Mouse (Mus musculus) stomach, postnatal 0 days (tissue): ENCODE measurements around the gene Catsper1. TPM values are rescaled to one million over a fixed set of nuclear protein-coding genes. Genes with fewer than 3 reads are reported as not detected.

ENCODE experiments used
- ATAC-seq: fragments of 200-750 bp; cut with Nextera tagmentation; 2 replicates; pipeline ENCODE4 v1.8.0; 2017; ENCODE audit not compliant: low FRiP score, low TSS enrichment
- DNase-seq: peaks from one replicate; pipeline ENCODE4 v3.0.0-alpha.2; 2016; ENCODE audit warnings: low spot score
- H3K27ac ChIP-seq: fragments of 300-500 bp; sonication (generic); replicated peaks from 2 replicates; pipeline ENCODE4 v1.5.1; 2014; ENCODE audit warnings: mild to moderate bottlenecking, control low read depth
- H3K27me3 ChIP-seq: fragments of 300-500 bp; sonication (generic); 2 replicates; pipeline ENCODE4 v1.6.1; 2014; ENCODE audit warnings: low read length; ENCODE audit not compliant: control insufficient read depth, insufficient read depth
- H3K36me3 ChIP-seq: fragments of 300-500 bp; sonication (generic); 2 replicates; pipeline ENCODE4 v1.6.1; 2014; ENCODE audit warnings: low read length, mixed read lengths; ENCODE audit not compliant: control insufficient read depth, insufficient read depth
- H3K4me1 ChIP-seq: fragments of 300-500 bp; sonication (generic); replicated peaks from 2 replicates; pipeline ENCODE4 v1.6.1; 2014; ENCODE audit warnings: antibody characterized with exemption; ENCODE audit not compliant: control insufficient read depth, insufficient read depth
- H3K4me2 ChIP-seq: fragments of 300-500 bp; sonication (generic); replicated peaks from 2 replicates; pipeline ENCODE4 v1.6.1; 2014; ENCODE audit warnings: low read depth, mild to moderate bottlenecking, control low read depth, moderate library complexity
- H3K4me3 ChIP-seq: fragments of 300-500 bp; sonication (generic); 2 replicates; pipeline ENCODE4 v1.5.1; 2014; ENCODE audit warnings: low read depth, low read length, control low read depth
- H3K9ac ChIP-seq: fragments of 300-500 bp; sonication (generic); 2 replicates; pipeline ENCODE4 v1.6.1; 2014; ENCODE audit warnings: mild to moderate bottlenecking, low read length, control low read depth, mixed read lengths
- H3K9me3 ChIP-seq: fragments of 300-500 bp; sonication (generic); 2 replicates; pipeline ENCODE4 v1.6.1; 2016; ENCODE audit warnings: low read length; ENCODE audit not compliant: control insufficient read depth
- CTCF ChIP-seq: IDR thresholded peaks from 2 replicates; pipeline ENCODE4 v1.5.1; 2016; ENCODE audit warnings: antibody characterized with exemption, low read depth, mild to moderate bottlenecking, moderate library complexity
- EP300 ChIP-seq: optimal IDR thresholded peaks from 2 replicates; pipeline ENCODE3; 2016; ENCODE audit warnings: antibody characterized with exemption
- WGBS: fragments of 180-500 bp; shearing (Covaris S2); extraction: QIAGEN DNeasy Blood & Tissue Kit; methylation state at CpG from one replicate; pipeline ENCODE4 v1.1.7; 2014; 5-methylcytosine and 5-hydroxymethylcytosine counted together
- polyA plus RNA-seq: library from polyadenylated mRNA; unstranded; fragments of >200 nt; fragmentation: Nextera tagmentation; extraction: Ambion mirVana; gene quantifications from 2 replicates; pipeline ENCODE4 v1.2.1, GENCODE M21; 2015

Gene Catsper1
- polyA plus RNA-seq, 1 experiment from 2014 or later = not detected

DNA sequence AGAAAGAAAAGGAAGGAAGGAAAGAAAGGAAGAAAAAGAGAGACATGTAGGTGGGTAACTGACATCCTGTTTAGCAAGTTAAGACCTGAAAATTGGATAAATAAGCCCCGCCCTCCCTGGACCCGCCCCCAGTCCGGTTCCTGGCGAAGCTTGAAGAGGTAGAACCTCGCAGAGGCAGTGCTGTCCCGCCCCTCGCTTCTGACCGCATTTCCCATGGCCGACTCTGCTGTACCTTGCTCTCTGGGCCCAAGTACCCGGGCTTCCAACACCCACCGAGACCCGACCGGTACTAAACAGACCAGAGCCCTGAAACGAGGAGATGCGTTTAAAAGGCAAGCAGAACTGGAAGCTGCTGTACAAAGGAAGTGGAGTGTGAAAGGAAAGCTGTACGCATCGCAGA, 11.7 kb upstream of the Catsper1 start:
- 50% methylated on average over 17 of the region's 17 CpGs for WGBS
- Histone ChIP-seq H3K36me3 (no peaks in the 10 kb centered on the region), H3K27ac (no peak overlapping the region), H3K9me3 (no peaks in the 10 kb centered on the region), H3K4me1 (no peaks in the 10 kb centered on the region), H3K4me3 (no peak overlapping the region), H3K4me2 (no peak overlapping the region), H3K9ac (no peak overlapping the region), H3K27me3 (no peaks in the 10 kb centered on the region)
- ATAC-seq = no peak
- TF ChIP-seq EP300 (no peak), CTCF (no peak)
- peak; percentile 40 for DNase-seq

DNA sequence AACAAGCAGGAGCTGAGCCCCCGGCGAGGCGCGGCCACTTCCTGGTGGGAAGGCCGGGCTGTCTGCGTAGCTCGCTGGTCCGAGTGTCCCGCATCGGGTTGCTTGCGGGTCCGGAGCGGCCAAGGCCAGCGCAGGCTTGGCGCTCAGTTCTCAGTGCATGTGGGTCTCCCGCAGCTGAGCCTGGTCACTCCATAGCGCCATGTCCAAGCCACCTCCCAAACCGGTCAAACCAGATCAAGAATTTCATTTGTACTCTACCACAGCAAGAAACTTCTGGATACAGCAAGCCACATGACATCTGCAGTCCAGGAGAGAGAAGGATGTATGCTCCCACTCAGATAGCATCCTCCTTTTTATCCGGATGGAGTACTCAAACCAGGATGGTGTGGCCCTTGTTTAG, 7.6 kb upstream of the Catsper1 start:
- no peaks in the 10 kb centered on the region for H3K9me3 ChIP-seq
- no peak overlapping the region for H3K27ac ChIP-seq
- H3K36me3 ChIP-seq = no peaks in the 10 kb centered on the region
- ATAC-seq = peak; percentile 77
- TF ChIP-seq CTCF = no peak
- TF ChIP-seq EP300 = no peak
- DNase-seq = peak; percentile 64
- H3K4me2 ChIP-seq = no peak overlapping the region
- WGBS = 62% methylated on average over 19 of the region's 19 CpGs
- H3K9ac ChIP-seq = no peak overlapping the region
- H3K4me3 ChIP-seq = no peak overlapping the region
- H3K4me1 ChIP-seq = no peaks in the 10 kb centered on the region
- H3K27me3 ChIP-seq = no peaks in the 10 kb centered on the region

DNA sequence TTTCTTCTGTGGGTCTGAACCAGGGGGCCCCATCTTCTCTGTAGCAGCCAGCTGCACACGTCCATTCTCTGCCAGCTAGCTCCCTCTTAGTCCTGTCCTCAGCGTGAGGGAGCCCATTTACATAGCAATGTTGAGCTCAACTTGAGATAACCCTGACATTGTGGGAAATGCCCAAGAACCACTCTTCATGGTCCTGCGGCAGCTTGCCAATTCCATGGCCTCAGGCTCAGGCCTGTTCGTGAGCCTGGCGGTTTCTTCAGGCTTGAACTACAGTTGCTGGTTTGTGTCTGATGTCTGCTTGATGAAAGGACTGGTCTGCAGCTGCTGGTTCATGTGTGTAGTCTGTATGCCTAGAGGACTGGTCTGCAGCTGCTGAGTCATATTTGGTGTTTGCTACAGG, 800 bp upstream of the Catsper1 start:
- Histone ChIP-seq H3K4me1 (no peaks in the 10 kb centered on the region), H3K36me3 (no peaks in the 10 kb centered on the region), H3K9ac (no peak overlapping the region), H3K4me3 (no peak overlapping the region), H3K9me3 (no peaks in the 10 kb centered on the region), H3K27me3 (no peaks in the 10 kb centered on the region), H3K4me2 (no peak overlapping the region), H3K27ac (no peak overlapping the region)
- no peak for TF ChIP-seq CTCF
- DNase-seq (no peak), ATAC-seq (no peak)
- WGBS = 50% methylated on average over 5 of the region's 5 CpGs

DNA sequence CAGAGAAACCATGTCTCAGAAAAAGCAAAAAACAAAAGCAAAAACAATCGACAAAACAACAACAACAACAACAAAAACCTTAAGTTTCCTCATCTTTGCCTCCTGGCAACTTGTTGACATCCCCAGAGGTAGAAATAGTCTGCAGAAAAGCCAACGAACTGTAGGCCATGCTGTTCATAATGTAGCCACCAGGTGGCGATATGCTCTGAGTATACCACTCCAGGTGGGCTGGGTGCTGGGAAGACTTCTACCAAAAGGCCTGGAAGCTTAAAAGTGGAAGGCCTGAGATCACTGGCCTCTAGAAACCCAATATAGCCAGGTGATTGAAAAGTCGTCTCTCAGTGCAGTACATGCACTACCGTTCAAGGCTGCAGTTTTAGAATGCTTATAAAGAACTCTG, 2.4 kb downstream of the Catsper1 start:
- TF ChIP-seq EP300 = no peak
- peak; percentile 94 for TF ChIP-seq CTCF
- Histone ChIP-seq H3K36me3 (no peaks in the 10 kb centered on the region), H3K27me3 (no peaks in the 10 kb centered on the region), H3K9ac (no peak overlapping the region), H3K4me3 (no peak overlapping the region), H3K27ac (no peak overlapping the region), H3K4me2 (no peak overlapping the region), H3K4me1 (no peaks in the 10 kb centered on the region), H3K9me3 (no peaks in the 10 kb centered on the region)
- 0 out of 2 replicates have a peak, but pooled peaks have one; percentile 43 for ATAC-seq
- peak; percentile 81 for DNase-seq
- 19% methylated on average over 5 of the region's 5 CpGs for WGBS

DNA sequence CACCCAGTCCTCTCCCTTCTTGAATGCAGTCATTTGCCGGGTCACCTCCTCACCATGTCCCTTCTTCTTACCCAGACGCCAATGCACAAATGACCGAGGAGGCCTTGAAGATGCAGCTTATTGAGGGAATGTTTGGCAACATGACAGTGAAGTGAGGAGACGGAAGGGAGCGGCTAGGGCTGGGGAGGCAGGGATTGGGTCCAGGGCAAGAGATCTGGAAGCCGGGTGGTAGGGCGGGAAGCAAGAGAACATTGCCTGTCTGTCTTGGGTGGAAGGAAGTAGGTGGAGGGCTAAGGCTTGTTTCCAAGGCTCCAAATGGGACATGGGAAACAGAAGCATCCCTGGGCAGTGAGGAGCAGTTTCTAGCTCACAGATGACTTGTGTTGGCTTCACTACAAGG, 5.8 kb downstream of the Catsper1 start:
- no peaks in the 10 kb centered on the region for H3K4me1 ChIP-seq
- no peaks in the 10 kb centered on the region for H3K36me3 ChIP-seq
- no peak for ATAC-seq
- no peaks in the 10 kb centered on the region for H3K27me3 ChIP-seq
- no peak overlapping the region for H3K4me2 ChIP-seq
- WGBS = 88% methylated on average over 7 of the region's 7 CpGs
- DNase-seq = no peak
- no peak overlapping the region for H3K27ac ChIP-seq
- H3K9me3 ChIP-seq = no peaks in the 10 kb centered on the region
- no peak overlapping the region for H3K9ac ChIP-seq
- no peak for TF ChIP-seq CTCF
- no peak for TF ChIP-seq EP300
- H3K4me3 ChIP-seq = no peak overlapping the region

DNA sequence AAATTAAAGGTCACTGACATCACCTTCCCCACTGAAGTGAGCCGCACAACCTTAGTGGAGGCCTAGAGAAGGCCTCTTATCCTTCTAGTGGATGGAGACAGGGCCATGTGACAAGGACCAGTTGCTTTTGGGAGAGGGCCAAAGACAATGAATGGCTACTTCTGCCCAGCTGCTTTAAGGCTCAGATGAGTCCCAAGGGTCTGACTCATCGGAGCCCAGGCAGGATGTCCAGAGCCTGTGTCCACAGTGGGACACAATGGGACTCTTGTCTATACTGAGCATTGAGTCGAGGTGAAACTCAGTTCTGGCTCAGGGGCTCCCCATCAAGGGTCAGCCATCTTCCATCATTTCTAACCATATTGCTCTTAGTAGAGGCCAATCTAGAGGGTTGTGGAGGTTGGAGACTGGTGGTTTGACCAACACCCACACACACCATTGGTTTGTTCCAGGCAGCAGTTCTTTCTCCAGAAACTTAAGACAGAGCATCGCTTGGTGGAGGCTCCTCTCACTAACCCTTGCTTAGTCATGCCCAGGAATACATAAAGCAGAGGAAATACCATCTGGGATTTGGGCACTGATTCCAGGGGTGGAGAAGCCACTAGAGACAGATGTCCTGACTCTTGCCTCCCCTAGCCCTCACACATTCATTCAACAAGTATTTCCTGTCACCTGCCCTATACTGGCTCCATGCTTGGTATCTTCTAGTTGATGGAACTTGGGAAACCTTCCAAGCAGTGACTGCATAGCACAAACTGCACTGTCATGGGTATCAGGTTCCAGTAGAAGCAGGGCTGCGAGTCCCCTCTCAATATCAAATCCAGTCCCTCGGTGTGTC, 10.0 kb downstream of the Catsper1 start:
- H3K27me3 ChIP-seq = no peaks in the 10 kb centered on the region
- no peak overlapping the region for H3K4me2 ChIP-seq
- no peaks in the 10 kb centered on the region for H3K9me3 ChIP-seq
- no peak overlapping the region for H3K27ac ChIP-seq
- no peak overlapping the region for H3K9ac ChIP-seq
- TF ChIP-seq CTCF (no peak), EP300 (no peak)
- no peaks in the 10 kb centered on the region for H3K4me1 ChIP-seq
- ATAC-seq = no peak
- no peaks in the 10 kb centered on the region for H3K36me3 ChIP-seq
- WGBS = 70% methylated on average over 6 of the region's 6 CpGs
- H3K4me3 ChIP-seq = no peak overlapping the region
- no peak for DNase-seq
